Comparison of ENCODE assay signal across 17 mouse cellular contexts in genomic region chr8:104603245-104603593, GRCm38 (mm10). TPM values are rescaled to one million over a fixed set of nuclear protein-coding genes. Genes with fewer than 3 reads are reported as not detected.
DNase-seq lines count a peak whose midpoint lies in the region; ATAC-seq and TF ChIP-seq lines count a peak whose summit lies in the region.
"Had no signal": no experiment of that assay in that cellular context is flagged by ENCODE, and none has a peak within 500 bp of the region (broad histone marks: within the 10 kb centered on the region; RNA-seq: fewer than 3 reads in every experiment).

No protein-coding gene starts in this region.

- H3K27me3 ChIP-seq in embryonic facial prominence, embryonic 13.5 days = peaks cover 6% of the 10 kb centered on the region; the same call in 1 of the 2 replicates
- peaks cover 5% of the 10 kb centered on the region for H3K27me3 ChIP-seq in embryonic facial prominence, embryonic 10.5 days (replicated peaks; ENCODE audit: low read depth, poor library complexity, severe bottlenecking)
- H3K27me3 ChIP-seq in heart, embryonic 13.5 days (replicated peaks) = no peaks in the 10 kb centered on the region
- H3K27me3 ChIP-seq in E14TG2a.4 (ENCODE audit: insufficient read depth, low read length) = peaks cover 26% of the 10 kb centered on the region
- H3K27me3 ChIP-seq in limb, embryonic 12.5 days = peaks cover 8% of the 10 kb centered on the region
- peaks cover 7% of the 10 kb centered on the region; the same call in 1 of the 2 replicates for H3K27me3 ChIP-seq in hindbrain, embryonic 10.5 days (ENCODE audit: insufficient read depth, poor library complexity, severe bottlenecking)
- H3K27me3 ChIP-seq: intestine, embryonic 15.5 days had no signal

- 0 out of 2 replicates have a peak overlapping the region, but pooled peaks have one; percentile 51 for H3K9ac ChIP-seq in embryonic facial prominence, embryonic 13.5 days
- H3K9ac ChIP-seq in heart, embryonic 13.5 days = peak overlapping the region; percentile 72
- no peak overlapping the region for H3K9ac ChIP-seq in limb, embryonic 12.5 days (replicated peaks)
- H3K9ac ChIP-seq: hindbrain, embryonic 14.5 days; intestine, embryonic 15.5 days; lung, embryonic 14.5 days; midbrain, embryonic 15.5 days had no signal

- WGBS in embryonic facial prominence, embryonic 13.5 days = 69% methylated on average over 4 of the region's 4 CpGs
- 76% methylated on average over 4 of the region's 4 CpGs for WGBS in embryonic facial prominence, embryonic 10.5 days
- WGBS in heart, embryonic 13.5 days = 43% methylated on average over 4 of the region's 4 CpGs
- 61% methylated on average over 4 of the region's 4 CpGs for WGBS in limb, embryonic 12.5 days
- 69% methylated on average over 4 of the region's 4 CpGs for WGBS in hindbrain, embryonic 10.5 days

- H3K27ac ChIP-seq in embryonic facial prominence, embryonic 13.5 days = no peak overlapping the region
- no peak overlapping the region for H3K27ac ChIP-seq in embryonic facial prominence, embryonic 10.5 days (replicated peaks)
- peak overlapping the region; percentile 90 for H3K27ac ChIP-seq in heart, embryonic 13.5 days (replicated peaks)
- no peak overlapping the region for H3K27ac ChIP-seq in limb, embryonic 12.5 days
- H3K27ac ChIP-seq in hindbrain, embryonic 10.5 days = no peak overlapping the region
- H3K27ac ChIP-seq: hindbrain, embryonic 14.5 days; intestine, embryonic 15.5 days; left cerebral cortex, adult 2 months; midbrain, embryonic 15.5 days had no signal

- no peak for ATAC-seq in embryonic facial prominence, embryonic 13.5 days (ENCODE audit: insufficient number of reproducible peaks, insufficient read depth, low FRiP score, low TSS enrichment, low read depth)
- ATAC-seq in heart, embryonic 13.5 days (ENCODE audit: extremely low read depth, insufficient number of reproducible peaks, low FRiP score, low TSS enrichment) = no peak
- ATAC-seq in limb, embryonic 12.5 days (ENCODE audit: insufficient number of reproducible peaks, insufficient read depth, low FRiP score, low TSS enrichment, low read depth) = no peak

- H3K4me2 ChIP-seq in embryonic facial prominence, embryonic 13.5 days = peak overlapping the region; percentile 61
- peak overlapping the region; percentile 70 for H3K4me2 ChIP-seq in heart, embryonic 13.5 days
- peak overlapping the region; percentile 51; the same call in 1 of the 2 replicates for H3K4me2 ChIP-seq in limb, embryonic 12.5 days

- peaks cover 7% of the 10 kb centered on the region; the same call in 1 of the 2 replicates for H3K4me1 ChIP-seq in embryonic facial prominence, embryonic 13.5 days
- H3K4me1 ChIP-seq in embryonic facial prominence, embryonic 10.5 days = peaks cover 27% of the 10 kb centered on the region
- H3K4me1 ChIP-seq in heart, embryonic 13.5 days = peaks cover 64% of the 10 kb centered on the region
- H3K4me1 ChIP-seq in E14TG2a.4 (replicated peaks; ENCODE audit: low read depth, low read length) = peaks cover 27% of the 10 kb centered on the region
- H3K4me1 ChIP-seq in limb, embryonic 12.5 days (replicated peaks) = peaks cover 21% of the 10 kb centered on the region
- H3K4me1 ChIP-seq in hindbrain, embryonic 10.5 days (replicated peaks) = peaks cover 20% of the 10 kb centered on the region

- intact Hi-C loops in heart, postnatal 36 days (cut with DNase I) = loop anchor here (2.0 to 10.0 kb wide), 2 partner anchors 52 to 182 kb away; no protein-coding TSS in a partner anchor

- H3K36me3 ChIP-seq in embryonic facial prominence, embryonic 13.5 days = no peaks in the 10 kb centered on the region
- H3K36me3 ChIP-seq in embryonic facial prominence, embryonic 10.5 days (replicated peaks) = no peaks in the 10 kb centered on the region
- H3K36me3 ChIP-seq in heart, embryonic 13.5 days = peaks cover 2% of the 10 kb centered on the region; the same call in 1 of the 2 replicates
- H3K36me3 ChIP-seq in E14TG2a.4 (ENCODE audit: insufficient read depth, low read length) = 0 out of 2 replicates have a peak, but pooled peaks cover 3% of the 10 kb centered on the region
- no peaks in the 10 kb centered on the region for H3K36me3 ChIP-seq in limb, embryonic 12.5 days
- H3K36me3 ChIP-seq in hindbrain, embryonic 10.5 days = peaks cover 3% of the 10 kb centered on the region; the same call in 1 of the 2 replicates
- H3K36me3 ChIP-seq: intestine, embryonic 15.5 days; midbrain, embryonic 15.5 days had no signal

- no peaks in the 10 kb centered on the region for H3K9me3 ChIP-seq in embryonic facial prominence, embryonic 13.5 days
- H3K9me3 ChIP-seq in embryonic facial prominence, embryonic 10.5 days = no peaks in the 10 kb centered on the region
- no peaks in the 10 kb centered on the region for H3K9me3 ChIP-seq in heart, embryonic 13.5 days
- no peaks in the 10 kb centered on the region for H3K9me3 ChIP-seq in E14TG2a.4 (ENCODE audit: low read length)
- no peaks in the 10 kb centered on the region for H3K9me3 ChIP-seq in limb, embryonic 12.5 days
- H3K9me3 ChIP-seq in hindbrain, embryonic 10.5 days = no peaks in the 10 kb centered on the region
- H3K9me3 ChIP-seq: intestine, embryonic 15.5 days; midbrain, embryonic 15.5 days had no signal

- H3K4me3 ChIP-seq in embryonic facial prominence, embryonic 13.5 days = no peak overlapping the region
- no peak overlapping the region for H3K4me3 ChIP-seq in embryonic facial prominence, embryonic 10.5 days
- H3K4me3 ChIP-seq in heart, embryonic 13.5 days = 0 out of 2 replicates have a peak overlapping the region, but pooled peaks have one; percentile 7
- H3K4me3 ChIP-seq in E14TG2a.4 (replicated peaks; ENCODE audit: low read length) = peak overlapping the region; percentile 29; the same call in 1 of the 2 replicates
- no peak overlapping the region for H3K4me3 ChIP-seq in limb, embryonic 12.5 days (replicated peaks)
- H3K4me3 ChIP-seq in hindbrain, embryonic 10.5 days = no peak overlapping the region
- H3K4me3 ChIP-seq: left cerebral cortex, adult 2 months had no signal

- DNase-seq in embryonic facial prominence, embryonic 10.5 days (ENCODE audit: low spot score) = no peak
- no peak for DNase-seq in heart, postnatal 36 days
- DNase-seq in spleen, postnatal 4 days (ENCODE audit: low spot score in 2 of 2) = no peak
- DNase-seq in hindbrain, embryonic 10.5 days (ENCODE audit: low spot score) = no peak

- TF ChIP-seq CTCF in E14TG2a.4 (conservative IDR thresholded peaks at IDR 0.05; ENCODE audit: low read length) = no peak

RNA-seq across cellular contexts. Expression of gene Pdp2, which starts 12.0 kb away (rescaled TPM):
- polyA plus RNA-seq in embryonic facial prominence, embryonic 13.5 days (2015; fragmentation: Nextera tagmentation; extraction: Ambion mirVana) = 11.0 and 11.7 TPM in 2 replicates
- 15.4 and 16.0 TPM in 2 replicates for polyA plus RNA-seq in embryonic facial prominence, embryonic 10.5 days (2016; fragmentation: Nextera tagmentation; extraction: Ambion mirVana)
- 7.1 and 7.3 TPM in 2 replicates for polyA plus RNA-seq in heart, embryonic 13.5 days (2015; fragmentation: Nextera tagmentation; extraction: Ambion mirVana)
- 10 to 100 TPM; 28.1 to 29.8 TPM for total RNA-seq in heart, postnatal 36 days (2021)
- polyA plus RNA-seq in limb, embryonic 12.5 days (2016; fragmentation: Nextera tagmentation; extraction: Ambion mirVana) = 13.3 and 14.7 TPM in 2 replicates
- polyA plus RNA-seq in hindbrain, embryonic 10.5 days (2016; fragmentation: Nextera tagmentation; extraction: Ambion mirVana) = 12.7 and 13.3 TPM in 2 replicates

RNA-seq across cellular contexts. Expression of gene Cdh16, which starts 21.0 kb away (rescaled TPM):
- not detected in 2 replicates for polyA plus RNA-seq in embryonic facial prominence, embryonic 13.5 days (2015; fragmentation: Nextera tagmentation; extraction: Ambion mirVana)
- polyA plus RNA-seq in embryonic facial prominence, embryonic 10.5 days (2016; fragmentation: Nextera tagmentation; extraction: Ambion mirVana) = not detected in 2 replicates
- polyA plus RNA-seq in heart, embryonic 13.5 days (2015; fragmentation: Nextera tagmentation; extraction: Ambion mirVana) = 18.2 and 18.4 TPM in 2 replicates
- total RNA-seq in heart, postnatal 36 days (2021) = 1 to 10 TPM; 3.1 TPM
- not detected in 2 replicates for polyA plus RNA-seq in limb, embryonic 12.5 days (2016; fragmentation: Nextera tagmentation; extraction: Ambion mirVana)
- not detected in 2 replicates for polyA plus RNA-seq in hindbrain, embryonic 10.5 days (2016; fragmentation: Nextera tagmentation; extraction: Ambion mirVana)
- total RNA-seq: gastrocnemius, postnatal 36 days; left cerebral cortex, adult 2 months; liver, adult 2 months had no signal
- polyA plus RNA-seq: CD4-positive, CD25-positive, alpha-beta regulatory T cell, adult 4 months; forebrain, embryonic 14.5 days; hindbrain, embryonic 14.5 days; liver, adult 2 months; midbrain, embryonic 15.5 days had no signal

RNA-seq across cellular contexts. Expression of gene Rrad, which starts 27.9 kb away (rescaled TPM):
- 3.4 and 6.1 TPM in 2 replicates for polyA plus RNA-seq in embryonic facial prominence, embryonic 13.5 days (2015; fragmentation: Nextera tagmentation; extraction: Ambion mirVana)
- 0.92 and 1.3 TPM in 2 replicates for polyA plus RNA-seq in embryonic facial prominence, embryonic 10.5 days (2016; fragmentation: Nextera tagmentation; extraction: Ambion mirVana)
- polyA plus RNA-seq in heart, embryonic 13.5 days (2015; fragmentation: Nextera tagmentation; extraction: Ambion mirVana) = 285 and 323 TPM in 2 replicates
- total RNA-seq in heart, postnatal 36 days (2021) = 100 to 1,000 TPM; 355 to 387 TPM
- 10.4 and 11.2 TPM in 2 replicates for polyA plus RNA-seq in limb, embryonic 12.5 days (2016; fragmentation: Nextera tagmentation; extraction: Ambion mirVana)
- 1.2 and 1.5 TPM in 2 replicates for polyA plus RNA-seq in hindbrain, embryonic 10.5 days (2016; fragmentation: Nextera tagmentation; extraction: Ambion mirVana)

RNA-seq across cellular contexts. Expression of gene Ciao2b, which starts 38.5 kb away (rescaled TPM):
- 79.5 and 83.5 TPM in 2 replicates for polyA plus RNA-seq in embryonic facial prominence, embryonic 13.5 days (2015; fragmentation: Nextera tagmentation; extraction: Ambion mirVana)
- 97.6 and 98.6 TPM in 2 replicates for polyA plus RNA-seq in embryonic facial prominence, embryonic 10.5 days (2016; fragmentation: Nextera tagmentation; extraction: Ambion mirVana)
- polyA plus RNA-seq in heart, embryonic 13.5 days (2015; fragmentation: Nextera tagmentation; extraction: Ambion mirVana) = 186 and 228 TPM in 2 replicates
- total RNA-seq in heart, postnatal 36 days (2021) = 10 to 100 TPM; 61.2 to 67.6 TPM
- 88.6 and 90.2 TPM in 2 replicates for polyA plus RNA-seq in limb, embryonic 12.5 days (2016; fragmentation: Nextera tagmentation; extraction: Ambion mirVana)
- polyA plus RNA-seq in hindbrain, embryonic 10.5 days (2016; fragmentation: Nextera tagmentation; extraction: Ambion mirVana) = 111 and 121 TPM in 2 replicates

Comparison
In these comparisons a context has a peak if more than half of its experiments do, and no peak if none do; other contexts are left out.
1. H3K4me3 ChIP-seq: peak in heart, embryonic 13.5 days (single experiment) and E14TG2a.4 (single experiment); none in embryonic facial prominence, embryonic 13.5 days (single experiment), embryonic facial prominence, embryonic 10.5 days (single experiment), limb, embryonic 12.5 days (single experiment) and hindbrain, embryonic 10.5 days (single experiment).
2. RNA of gene Cdh16, which starts 21.0 kb away (polyA plus RNA-seq): 18.2 to 18.4 TPM in heart, embryonic 13.5 days; not detected in embryonic facial prominence, embryonic 13.5 days, not detected in embryonic facial prominence, embryonic 10.5 days, not detected in limb, embryonic 12.5 days and not detected in hindbrain, embryonic 10.5 days; every median in the first group is over 10 times any median in the second.
3. RNA of gene Rrad, which starts 27.9 kb away (polyA plus RNA-seq): 285 to 323 TPM in heart, embryonic 13.5 days; 10.4 to 11.2 TPM in limb, embryonic 12.5 days, 3.4 to 6.1 TPM in embryonic facial prominence, embryonic 13.5 days, 1.2 to 1.5 TPM in hindbrain, embryonic 10.5 days and 0.92 to 1.3 TPM in embryonic facial prominence, embryonic 10.5 days; every median in the first group is over 10 times any median in the second.
4. Peak in every context shown above with its lines, with median percentiles within 50 percentile points of each other: H3K4me2 ChIP-seq.